Comparison of ENCODE assay signal across 19 mouse cellular contexts in the genomic region with DNA sequence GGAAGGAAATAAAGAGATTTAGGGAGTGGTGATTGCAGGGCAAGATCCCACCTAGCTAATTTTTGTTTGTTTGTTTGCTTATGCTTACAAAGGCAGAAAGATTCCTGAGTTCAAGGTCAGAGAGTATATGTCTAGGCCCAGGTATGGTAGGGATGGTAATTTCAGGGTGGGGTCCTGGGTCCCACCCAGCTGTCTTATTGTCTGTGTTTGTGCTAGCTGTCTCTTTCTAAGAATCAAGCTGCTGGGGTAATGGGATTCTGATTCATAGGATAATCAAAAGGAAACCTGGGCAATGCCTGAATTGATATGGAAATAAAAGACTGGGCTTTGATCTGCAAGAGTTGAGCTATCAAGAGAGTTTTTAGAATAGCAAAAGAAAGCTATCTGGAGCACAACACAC.
"Had no signal": no experiment of that assay in that cellular context is flagged by ENCODE, and none has a peak within 500 bp of the region (broad histone marks: within the 10 kb centered on the region; RNA-seq: fewer than 3 reads in every experiment).

No protein-coding gene starts in this region.

- H3K4me2 ChIP-seq: lung, embryonic 14.5 days; midbrain, embryonic 12.5 days; neural tube, embryonic 13.5 days; neural tube, embryonic 15.5 days had no signal

- ATAC-seq: midbrain, embryonic 16.5 days had no signal

- H3K9ac ChIP-seq: lung, embryonic 14.5 days; midbrain, embryonic 12.5 days; neural tube, embryonic 13.5 days; neural tube, embryonic 15.5 days had no signal

- H3K27me3 ChIP-seq: midbrain, embryonic 12.5 days; neural tube, embryonic 13.5 days; neural tube, embryonic 15.5 days had no signal

- H3K9me3 ChIP-seq: midbrain, embryonic 10.5 days; midbrain, embryonic 12.5 days; neural tube, embryonic 13.5 days; neural tube, embryonic 15.5 days had no signal

- H3K4me3 ChIP-seq: midbrain, embryonic 10.5 days; midbrain, embryonic 12.5 days; myocyte; neural tube, embryonic 13.5 days; neural tube, embryonic 15.5 days had no signal

- H3K27ac ChIP-seq: midbrain, embryonic 10.5 days; midbrain, embryonic 12.5 days; neural tube, embryonic 13.5 days; neural tube, embryonic 15.5 days had no signal

- DNase-seq: lung, adult 18-20 months; lung, embryonic 14.5 days; lung, postnatal 10 days; lung, postnatal 4 days; midbrain, embryonic 14.5 days; retina, postnatal 1 day; right cerebral cortex, adult 18-20 months; right cerebral cortex, postnatal 25 days; right cerebral cortex, postnatal 4 days; spleen, adult 18-20 months; thymus, adult 2 months; thymus, postnatal 25 days; thymus, postnatal 4 days had no signal

- H3K4me1 ChIP-seq: midbrain, embryonic 10.5 days; midbrain, embryonic 12.5 days; neural tube, embryonic 13.5 days; neural tube, embryonic 15.5 days had no signal

- H3K36me3 ChIP-seq: midbrain, embryonic 10.5 days; midbrain, embryonic 12.5 days had no signal
